Mouse (Mus musculus): Measurements from ENCODE around the gene Selenom. TPM values are rescaled to one million over a fixed set of nuclear protein-coding genes. Genes with fewer than 3 reads are reported as not detected.

Selenom gene
- total RNA-seq, 1 experiment, result 43.8 TPM

GRCm38 (mm10) chr11:3526979-3527738 is 12.7 kb downstream of the Selenom start:
- H3K27ac ChIP-seq (ENCODE audit: insufficient read depth, low read depth, low read length, poor library complexity, severe bottlenecking), result no peak overlapping the region

DNA sequence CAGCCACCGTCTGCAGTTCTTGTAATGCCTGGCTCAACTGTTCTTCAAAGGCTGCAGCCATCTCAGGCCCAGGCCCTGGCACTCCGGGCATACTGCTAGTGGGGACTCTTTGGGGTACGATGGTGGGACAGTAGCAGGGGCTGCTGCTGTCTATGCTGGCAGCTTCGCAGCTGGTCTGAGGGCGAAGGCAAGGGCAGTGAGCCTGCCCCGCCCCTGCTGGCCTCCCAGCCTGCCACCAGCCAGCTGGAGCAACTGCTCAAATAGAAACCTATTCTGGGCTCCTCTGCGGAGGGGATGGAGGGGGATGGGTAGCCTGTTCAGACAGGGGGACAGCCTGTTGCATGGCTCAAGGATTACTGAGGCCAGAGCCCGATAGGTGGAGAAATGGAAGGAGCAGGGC is 13.3 kb downstream of the Selenom start:
- Histone ChIP-seq H3K36me3 (ENCODE audit: control insufficient read depth, insufficient read depth, low read length, poor library complexity, severe bottlenecking) (peaks cover 58% of the 10 kb centered on the region), H3K9ac (ENCODE audit: insufficient read depth, low read depth, low read length, poor library complexity, severe bottlenecking) (no peak overlapping the region), H3K9me3 (ENCODE audit: control insufficient read depth, insufficient read depth, low read depth, low read length) (no peaks in the 10 kb centered on the region), H3K4me1 (ENCODE audit: control insufficient read depth in 2 of 2, insufficient read depth in 2 of 2, low read length in 2 of 2, poor library complexity in 1 of 2) (no peaks in the 10 kb centered on the region), H3K4me3 (ENCODE audit: insufficient read depth in 1 of 2, low read depth in 1 of 2, low read length in 2 of 2, poor library complexity in 1 of 2, severe bottlenecking in 1 of 2) (0 out of 4 replicates have a peak overlapping the region, but pooled peaks of 1 of the 2 experiments have one; percentile 1), H3K27ac (ENCODE audit: insufficient read depth, low read depth, low read length, poor library complexity, severe bottlenecking) (no peak overlapping the region)
- in situ Hi-C loops (cut with MboI; ENCODE audit: low sequenced_read_pairs in 2 of 2, unreplicated experiment in 2 of 2), result no loop called here
- no peak for TF ChIP-seq HCFC1 (IDR thresholded peaks at IDR 0.05; ENCODE audit: borderline replicate concordance, insufficient read depth, low read length)
- no peak for TF ChIP-seq ZC3H11A (IDR thresholded peaks at IDR 0.05; ENCODE audit: borderline replicate concordance, low read depth, low read length)
- no peak for TF ChIP-seq CHD2 (IDR thresholded peaks at IDR 0.05; ENCODE audit: low read depth, low read length)
- TF ChIP-seq MAFK (IDR thresholded peaks at IDR 0.05; ENCODE audit: insufficient read depth, low read depth, low read length), result no peak
- no peak for TF ChIP-seq ZNF384 (IDR thresholded peaks at IDR 0.05; ENCODE audit: low read depth, low read length)
- no peak for DNase-seq (ENCODE audit: low read depth, low spot score)

More at GRCm38 (mm10) chr11:3526979-3527738, 12.7 kb downstream of the Selenom start:
- Histone ChIP-seq H3K9me3 (ENCODE audit: control insufficient read depth, insufficient read depth, low read depth, low read length) (no peaks in the 10 kb centered on the region), H3K4me3 (ENCODE audit: insufficient read depth in 1 of 2, low read depth in 1 of 2, low read length in 2 of 2, poor library complexity in 1 of 2, severe bottlenecking in 1 of 2) (0 out of 4 replicates have a peak overlapping the region, but pooled peaks of 1 of the 2 experiments have one; percentile 1), H3K9ac (ENCODE audit: insufficient read depth, low read depth, low read length, poor library complexity, severe bottlenecking) (no peak overlapping the region), H3K36me3 (ENCODE audit: control insufficient read depth, insufficient read depth, low read length, poor library complexity, severe bottlenecking) (peaks cover 59% of the 10 kb centered on the region), H3K4me1 (ENCODE audit: control insufficient read depth in 2 of 2, insufficient read depth in 2 of 2, low read length in 2 of 2, poor library complexity in 1 of 2) (no peaks in the 10 kb centered on the region)
- no peak for DNase-seq (ENCODE audit: low read depth, low spot score)
- TF ChIP-seq ZC3H11A (IDR thresholded peaks at IDR 0.05; ENCODE audit: borderline replicate concordance, low read depth, low read length), result no peak
- TF ChIP-seq HCFC1 (IDR thresholded peaks at IDR 0.05; ENCODE audit: borderline replicate concordance, insufficient read depth, low read length), result no peak
- no peak for TF ChIP-seq ZNF384 (IDR thresholded peaks at IDR 0.05; ENCODE audit: low read depth, low read length)
- TF ChIP-seq MAFK (IDR thresholded peaks at IDR 0.05; ENCODE audit: insufficient read depth, low read depth, low read length), result no peak
- no peak for TF ChIP-seq CHD2 (IDR thresholded peaks at IDR 0.05; ENCODE audit: low read depth, low read length)
- in situ Hi-C loops (cut with MboI; ENCODE audit: low sequenced_read_pairs in 2 of 2, unreplicated experiment in 2 of 2), result no loop called here

DNA sequence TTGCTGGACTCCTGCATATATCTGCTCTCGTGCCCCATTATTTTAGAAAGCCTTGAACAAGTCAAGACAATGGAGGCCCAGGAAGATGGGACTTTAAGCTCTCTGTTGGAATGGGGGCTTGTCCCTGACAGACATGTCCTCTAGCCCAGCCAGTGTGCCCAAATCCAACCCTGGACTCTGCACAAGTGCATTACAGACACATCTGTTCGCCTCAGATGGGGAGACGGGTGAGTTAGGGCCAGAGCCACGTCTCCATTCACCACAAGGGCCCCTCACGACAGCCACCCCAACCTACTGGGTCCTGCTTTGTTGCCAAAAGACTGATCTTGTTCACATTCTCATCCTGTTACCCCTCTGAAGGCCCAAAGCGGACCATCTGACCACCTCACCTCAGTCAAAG is 13.7 kb downstream of the Selenom start:
- Histone ChIP-seq H3K9me3 (ENCODE audit: control insufficient read depth, insufficient read depth, low read depth, low read length) (no peaks in the 10 kb centered on the region), H3K36me3 (ENCODE audit: control insufficient read depth, insufficient read depth, low read length, poor library complexity, severe bottlenecking) (peaks cover 61% of the 10 kb centered on the region), H3K4me1 (ENCODE audit: control insufficient read depth in 2 of 2, insufficient read depth in 2 of 2, low read length in 2 of 2, poor library complexity in 1 of 2) (no peaks in the 10 kb centered on the region), H3K4me3 (ENCODE audit: insufficient read depth in 1 of 2, low read depth in 1 of 2, low read length in 2 of 2, poor library complexity in 1 of 2, severe bottlenecking in 1 of 2) (no peak overlapping the region), H3K9ac (ENCODE audit: insufficient read depth, low read depth, low read length, poor library complexity, severe bottlenecking) (no peak overlapping the region), H3K27ac (ENCODE audit: insufficient read depth, low read depth, low read length, poor library complexity, severe bottlenecking) (no peak overlapping the region)
- in situ Hi-C loops (cut with MboI; ENCODE audit: low sequenced_read_pairs in 2 of 2, unreplicated experiment in 2 of 2), result no loop called here
- TF ChIP-seq ZNF384 (IDR thresholded peaks at IDR 0.05; ENCODE audit: low read depth, low read length) (no peak), HCFC1 (IDR thresholded peaks at IDR 0.05; ENCODE audit: borderline replicate concordance, insufficient read depth, low read length) (no peak), MAFK (IDR thresholded peaks at IDR 0.05; ENCODE audit: insufficient read depth, low read depth, low read length) (no peak), CHD2 (IDR thresholded peaks at IDR 0.05; ENCODE audit: low read depth, low read length) (no peak), ZC3H11A (IDR thresholded peaks at IDR 0.05; ENCODE audit: borderline replicate concordance, low read depth, low read length) (no peak)
- DNase-seq (ENCODE audit: low read depth, low spot score), result no peak

GRCm38 (mm10) chr11:3529476-3530252 is 15.2 kb downstream of the Selenom start:
- H3K9ac ChIP-seq (ENCODE audit: insufficient read depth, low read depth, low read length, poor library complexity, severe bottlenecking), result no peak overlapping the region

More at GRCm38 (mm10) chr11:3529476-3530252, 15.2 kb downstream of the Selenom start:
- no peak for TF ChIP-seq ZC3H11A (IDR thresholded peaks at IDR 0.05; ENCODE audit: borderline replicate concordance, low read depth, low read length)
- TF ChIP-seq HCFC1 (IDR thresholded peaks at IDR 0.05; ENCODE audit: borderline replicate concordance, insufficient read depth, low read length), result no peak
- no peak for TF ChIP-seq MAFK (IDR thresholded peaks at IDR 0.05; ENCODE audit: insufficient read depth, low read depth, low read length)
- no peak for TF ChIP-seq ZNF384 (IDR thresholded peaks at IDR 0.05; ENCODE audit: low read depth, low read length)
- no peak for TF ChIP-seq CHD2 (IDR thresholded peaks at IDR 0.05; ENCODE audit: low read depth, low read length)
- Histone ChIP-seq H3K4me3 (ENCODE audit: insufficient read depth in 1 of 2, low read depth in 1 of 2, low read length in 2 of 2, poor library complexity in 1 of 2, severe bottlenecking in 1 of 2) (no peak overlapping the region), H3K27ac (ENCODE audit: insufficient read depth, low read depth, low read length, poor library complexity, severe bottlenecking) (no peak overlapping the region), H3K4me1 (ENCODE audit: control insufficient read depth in 2 of 2, insufficient read depth in 2 of 2, low read length in 2 of 2, poor library complexity in 1 of 2) (no peaks in the 10 kb centered on the region), H3K36me3 (ENCODE audit: control insufficient read depth, insufficient read depth, low read length, poor library complexity, severe bottlenecking) (peaks cover 56% of the 10 kb centered on the region), H3K9me3 (ENCODE audit: control insufficient read depth, insufficient read depth, low read depth, low read length) (no peaks in the 10 kb centered on the region)
- in situ Hi-C loops (cut with MboI; ENCODE audit: low sequenced_read_pairs in 2 of 2, unreplicated experiment in 2 of 2), result no loop called here
- no peak for DNase-seq (ENCODE audit: low read depth, low spot score)
